Mouse (Mus musculus) ES-Bruce4 (cell line): ENCODE measurements around the gene Cenpe.

Experiments
- CTCF ChIP-seq: IDR thresholded peaks from one replicate; pipeline ENCODE4 v1.8.1; 2011; ENCODE audit warnings: low read depth, low read length
- POLR2A ChIP-seq: IDR thresholded peaks from one replicate; pipeline ENCODE4 v1.8.1; 2011; ENCODE audit warnings: low read length; ENCODE audit not compliant: insufficient read depth

GRCm38 (mm10) chr3:135212658-135213350 lies 467 bp downstream of the Cenpe start:
- TF ChIP-seq CTCF (no peak), POLR2A (no peak)
